Mouse (Mus musculus) gastrocnemius, postnatal 36 days (tissue): ENCODE measurements around the gene Stc2. TPM values are rescaled to one million over a fixed set of nuclear protein-coding genes. Genes with fewer than 3 reads are reported as not detected.
A peak's percentile ranks its signal among the peaks of the same experiment; 100 is the strongest.

Experiments used
- DNase-seq, 2 experiments: peaks; one replicate each; pipeline ENCODE4 v3.0.0; 2022
- intact Hi-C: fragments of 180-260 bp; cut with DNase I; formaldehyde crosslinking; loops from one replicate; pipeline ENCODE4 v1.15.1; 2025
- total RNA-seq, 2 experiments: library from RNA; stranded (reverse); gene quantifications; 2 replicates each; pipeline ENCODE4 v1.2.3; 2021

Stc2 gene
- total RNA-seq, 2 experiments from 2014 or later, result 2.0 to 11.4 TPM

DNA sequence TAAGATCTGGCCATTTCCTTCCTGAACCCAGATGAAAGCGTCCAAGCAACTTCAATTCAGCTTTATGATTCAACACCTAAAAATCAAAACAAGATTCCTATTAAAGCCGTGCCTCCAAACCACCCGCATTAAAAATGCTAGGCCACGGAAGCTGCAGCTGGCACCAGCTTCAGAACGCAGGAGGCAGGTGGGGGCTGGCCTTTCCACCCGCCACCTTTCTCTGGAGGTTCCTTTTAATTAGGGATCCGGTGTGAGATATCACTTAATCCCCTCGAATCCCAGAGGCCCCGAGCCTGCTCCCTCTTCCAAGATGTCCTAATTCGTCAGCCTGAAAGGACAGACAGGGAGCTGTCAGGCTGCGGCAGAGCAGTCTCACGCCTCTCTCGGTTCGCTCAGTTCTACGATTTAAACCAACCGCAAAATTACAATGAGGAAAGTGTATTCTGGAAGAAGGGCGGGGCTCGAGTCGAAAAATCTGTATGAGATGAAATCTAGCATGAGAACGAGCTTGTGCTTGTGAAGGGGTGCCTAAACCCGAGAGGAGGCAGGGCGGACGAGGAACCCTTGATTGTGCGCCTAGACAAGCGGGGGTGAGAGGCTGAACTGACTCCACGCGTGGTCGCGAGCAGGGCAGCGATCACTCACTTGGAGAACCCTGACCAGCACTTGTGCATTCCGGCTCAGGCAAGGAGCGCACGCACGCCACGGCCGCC lies 1.5 kb downstream of the Stc2 start:
- DNase-seq, result no peak
- intact Hi-C loops, result loop anchor here (2.0 to 5.0 kb wide), 2 partner anchors 224 to 238 kb away; no protein-coding TSS in a partner anchor

- intact Hi-C loops, result loop anchor here (5.0 kb wide), 1 partner anchor 225 kb away; no protein-coding TSS in a partner anchor
Observed at GRCm38 (mm10) chr11:31366827-31367226, 3.0 kb downstream of the Stc2 start.

DNA sequence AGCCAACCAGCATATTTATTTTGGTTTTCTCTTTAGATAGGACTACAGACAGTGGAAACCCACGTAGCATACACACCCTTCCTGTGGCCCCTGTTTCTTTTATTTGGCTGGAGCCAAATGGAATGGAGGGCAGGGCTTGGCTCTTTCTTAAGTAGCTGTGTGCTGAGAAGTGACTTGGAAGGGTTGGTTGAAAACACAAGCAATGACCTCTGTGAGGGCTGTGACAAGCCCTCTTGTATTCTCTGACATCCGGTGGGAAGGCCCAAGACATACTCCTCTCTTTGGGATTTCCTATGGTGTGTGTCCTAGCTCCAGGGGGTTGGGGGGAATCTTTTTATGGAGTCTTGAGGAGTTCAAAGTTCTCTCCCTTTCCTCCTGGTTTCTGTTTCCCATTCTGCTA lies 3.5 kb downstream of the Stc2 start:
- intact Hi-C loops, result loop anchor here (5.0 kb wide), 1 partner anchor 226 kb away; no protein-coding TSS in a partner anchor
- DNase-seq, result no peak

More at GRCm38 (mm10) chr11:31366827-31367226, 3.0 kb downstream of the Stc2 start:
- DNase-seq, result no peak

- DNase-seq, result peak in 1 of 2 experiments; percentile 1
- intact Hi-C loops, result loop anchor here (5.0 kb wide), 1 partner anchor 226 kb away; no protein-coding TSS in a partner anchor
Observed at GRCm38 (mm10) chr11:31365981-31366380, 3.9 kb downstream of the Stc2 start.

- intact Hi-C loops, result loop anchor here (5.0 kb wide), 1 partner anchor 227 kb away; no protein-coding TSS in a partner anchor
- no peak for DNase-seq
Observed at GRCm38 (mm10) chr11:31365280-31365679, 4.6 kb downstream of the Stc2 start.

GRCm38 (mm10) chr11:31362856-31363255 lies 7.0 kb downstream of the Stc2 start:
- DNase-seq, result no peak
- intact Hi-C loops, result no loop called here

DNA sequence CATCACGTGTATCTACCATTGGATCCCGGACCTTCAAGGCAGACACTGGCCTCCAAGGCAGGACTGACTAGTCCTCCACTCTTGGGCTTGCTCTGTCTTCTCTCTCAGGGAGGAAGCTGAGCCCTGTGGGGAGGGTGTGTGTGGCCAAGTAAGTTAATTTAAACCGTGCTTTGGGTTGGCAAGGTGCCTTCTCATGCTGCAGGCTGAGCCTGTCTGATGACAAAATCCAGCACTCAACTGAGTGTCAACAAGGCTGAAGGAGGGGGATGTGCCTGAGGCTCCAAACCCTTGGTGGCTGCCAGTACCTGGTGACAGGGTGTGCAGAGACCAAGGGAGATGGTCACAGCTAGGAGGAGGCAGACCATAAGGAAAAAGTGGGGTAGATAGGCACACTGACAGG lies 7.5 kb downstream of the Stc2 start:
- intact Hi-C loops, result no loop called here
- no peak for DNase-seq

- intact Hi-C loops, result no loop called here
- DNase-seq, result no peak
Observed at GRCm38 (mm10) chr11:31361047-31361446, 8.8 kb downstream of the Stc2 start.

GRCm38 (mm10) chr11:31359283-31359902 lies 10.5 kb downstream of the Stc2 start:
- intact Hi-C loops, result no loop called here
- DNase-seq, result no peak

DNA sequence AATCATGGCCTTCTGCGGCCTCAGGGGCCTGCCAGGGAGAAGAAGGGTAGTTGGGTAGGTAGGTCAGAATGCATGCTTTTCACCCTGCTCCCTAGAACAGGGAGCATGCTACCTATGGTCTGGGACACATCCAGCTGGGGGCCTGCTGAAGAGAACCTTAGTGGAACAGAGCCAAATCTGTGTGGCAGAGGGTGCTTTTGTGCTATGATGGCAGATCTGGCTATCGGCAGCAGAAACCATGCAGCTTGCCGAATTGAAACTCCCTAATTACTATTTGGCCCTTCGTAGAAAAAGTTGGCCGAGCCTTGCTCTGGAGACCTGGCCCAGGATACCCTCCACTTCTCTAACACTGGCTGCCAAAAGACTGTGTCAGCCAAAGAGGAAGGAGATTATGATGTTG lies 11.4 kb downstream of the Stc2 start:
- DNase-seq, result no peak
- intact Hi-C loops, result no loop called here

DNA sequence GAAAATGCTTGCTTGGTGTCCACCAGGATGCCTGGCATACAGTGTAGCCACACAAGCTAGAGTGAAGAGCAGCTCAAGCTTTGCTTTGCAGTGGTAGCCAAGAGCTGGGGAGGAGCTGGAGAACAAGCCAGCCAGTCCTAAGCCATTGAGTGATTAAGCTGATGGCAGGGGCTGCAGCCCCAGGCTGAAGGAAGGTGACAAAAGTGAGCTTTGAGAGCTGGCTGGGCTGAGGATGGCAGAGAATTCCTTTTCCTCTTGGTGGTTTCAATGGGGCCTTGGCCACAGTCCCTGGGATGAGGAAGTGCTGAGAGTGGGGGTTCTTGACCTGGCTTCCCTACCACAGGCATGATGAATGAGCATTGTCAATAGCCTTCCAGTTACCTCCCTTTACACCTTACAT lies 13.0 kb downstream of the Stc2 start:
- no peak for DNase-seq
- intact Hi-C loops, result no loop called here

GRCm38 (mm10) chr11:31355737-31356136 lies 14.1 kb downstream of the Stc2 start:
- intact Hi-C loops, result no loop called here
- DNase-seq, result no peak

DNA sequence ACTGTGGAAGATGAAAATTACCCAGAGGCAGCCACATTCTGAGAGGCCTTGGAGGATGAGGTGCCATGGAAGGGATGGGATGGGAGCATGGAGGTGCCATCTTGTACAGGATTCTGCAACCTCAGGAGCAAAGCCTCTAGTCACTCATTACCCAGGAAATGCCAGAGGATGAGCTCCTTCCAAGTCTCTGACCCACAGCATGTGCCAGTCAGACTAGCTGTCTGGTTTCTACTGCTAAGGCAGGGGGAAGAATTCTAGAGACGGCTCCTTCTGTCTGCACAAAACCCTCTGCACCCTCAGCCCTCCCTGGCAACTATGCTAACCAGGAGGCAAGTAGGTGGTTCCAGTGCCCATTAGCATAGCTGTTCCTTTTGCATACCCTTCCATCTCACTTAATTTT lies 15.4 kb downstream of the Stc2 start:
- intact Hi-C loops, result no loop called here

More for the DNA sequence above, 15.4 kb downstream of the Stc2 start:
- no peak for DNase-seq

Other genes starting within 250 kb of the Stc2 start
- gene Gm17332, start 187.6 kb downstream of the Stc2 start, total RNA-seq, result not detected